Mouse (Mus musculus) A20 (cell line): ENCODE measurements around the gene Ablim2.

Experiments used
- DNase-seq: peaks from one replicate; pipeline ENCODE4 v3.0.0-alpha.2; 2011; ENCODE audit warnings: low read depth, low spot score

Ablim2 gene

GRCm38 (mm10) chr5:35770246-35770645 lies 12.6 kb downstream of the Ablim2 start:
- DNase-seq, result no peak

- no peak for DNase-seq
Observed at GRCm38 (mm10) chr5:35770891-35771663, 13.4 kb downstream of the Ablim2 start.

- no peak for DNase-seq
Observed at GRCm38 (mm10) chr5:35773274-35774136, 15.8 kb downstream of the Ablim2 start.

DNA sequence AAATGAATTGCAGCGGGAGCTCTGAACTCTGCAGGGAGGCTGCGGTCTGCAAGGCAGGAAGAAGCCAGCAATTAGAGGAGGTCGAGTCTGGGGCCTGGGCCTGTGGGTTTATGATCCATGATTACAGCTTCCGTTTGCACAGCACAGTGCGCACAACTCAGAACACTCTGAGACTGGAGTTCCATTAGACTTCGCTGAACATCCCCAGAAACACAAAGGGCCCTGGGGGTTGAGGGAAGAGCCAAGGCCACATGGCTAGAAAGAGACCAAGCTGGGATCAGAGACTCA lies 16.4 kb downstream of the Ablim2 start:
- DNase-seq, result no peak

DNA sequence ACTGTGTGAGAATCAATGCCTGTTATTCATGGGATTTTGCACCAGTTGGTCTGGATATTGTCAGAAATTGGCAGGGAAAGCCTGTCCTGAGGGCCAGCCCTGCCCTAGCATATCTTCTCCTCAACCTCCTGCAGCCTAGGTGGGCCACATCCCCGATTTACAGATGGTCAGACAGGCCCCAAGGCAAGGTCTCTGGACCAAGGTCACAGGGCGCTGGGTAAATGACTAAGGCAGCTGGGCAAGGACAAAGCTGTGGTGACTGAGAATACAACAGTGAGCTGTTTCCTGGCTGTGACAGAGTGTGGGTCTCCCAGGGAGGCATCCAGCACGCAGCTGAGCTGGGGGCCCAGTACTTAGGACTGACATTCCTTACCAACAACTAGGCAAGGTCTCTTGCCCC lies 23.4 kb downstream of the Ablim2 start:
- no peak for DNase-seq

DNA sequence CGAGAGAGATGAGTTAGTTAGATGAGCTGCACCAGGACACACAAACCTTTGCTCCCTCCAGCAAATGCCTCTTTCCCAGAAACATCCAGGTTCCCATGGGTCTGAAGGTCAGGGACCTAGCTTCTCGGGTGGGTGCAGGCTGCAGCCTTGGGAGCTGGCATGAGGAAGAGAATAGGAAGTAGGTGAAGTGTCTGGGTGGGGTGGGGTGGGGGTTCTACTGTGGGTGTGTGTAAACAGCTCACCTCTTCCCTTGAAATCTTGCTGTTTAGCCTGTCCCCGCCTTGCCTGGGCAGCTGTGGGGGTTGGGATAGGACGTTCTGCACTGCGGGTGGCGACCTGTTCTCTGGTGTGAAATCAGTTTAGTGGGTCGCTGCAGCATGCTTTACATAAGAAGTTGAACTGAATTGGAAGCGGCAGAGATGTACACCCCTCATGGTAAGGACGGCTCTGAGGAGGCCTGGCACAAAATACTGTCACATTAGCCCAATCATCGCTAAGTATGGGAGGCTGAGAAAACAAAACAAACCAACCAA lies 25.0 kb downstream of the Ablim2 start:
- no peak for DNase-seq

GRCm38 (mm10) chr5:35785853-35786252 lies 28.2 kb downstream of the Ablim2 start:
- DNase-seq, result no peak

- DNase-seq, result no peak
Observed at GRCm38 (mm10) chr5:35787847-35788246, 30.2 kb downstream of the Ablim2 start.

GRCm38 (mm10) chr5:35788719-35789118 lies 31.0 kb downstream of the Ablim2 start:
- no peak for DNase-seq

GRCm38 (mm10) chr5:35789697-35790096 lies 32.0 kb downstream of the Ablim2 start:
- no peak for DNase-seq

GRCm38 (mm10) chr5:35790387-35791065 lies 32.8 kb downstream of the Ablim2 start:
- DNase-seq, result peak; percentile 8

DNA sequence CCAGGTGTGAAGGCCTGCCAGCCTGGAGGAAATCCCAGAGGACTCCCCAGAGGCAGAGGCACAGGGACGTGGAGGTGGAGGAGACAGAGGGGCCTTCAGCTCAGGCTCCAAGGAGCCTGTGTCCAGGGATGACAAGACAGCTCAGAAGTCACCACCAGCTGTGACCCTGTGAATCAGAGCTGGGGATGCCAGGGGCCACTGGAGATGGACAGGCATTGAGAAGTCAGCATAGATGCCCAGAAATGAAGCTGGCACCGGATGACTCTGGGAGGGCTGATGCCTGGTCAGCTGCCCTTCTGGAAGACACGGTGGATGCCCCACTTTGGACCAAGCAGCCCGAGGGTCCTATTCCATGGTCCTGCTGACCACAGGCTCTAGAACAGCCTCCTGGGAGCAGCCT lies 36.3 kb downstream of the Ablim2 start:
- DNase-seq, result no peak

GRCm38 (mm10) chr5:35794942-35795341 lies 37.3 kb downstream of the Ablim2 start:
- no peak for DNase-seq

DNA sequence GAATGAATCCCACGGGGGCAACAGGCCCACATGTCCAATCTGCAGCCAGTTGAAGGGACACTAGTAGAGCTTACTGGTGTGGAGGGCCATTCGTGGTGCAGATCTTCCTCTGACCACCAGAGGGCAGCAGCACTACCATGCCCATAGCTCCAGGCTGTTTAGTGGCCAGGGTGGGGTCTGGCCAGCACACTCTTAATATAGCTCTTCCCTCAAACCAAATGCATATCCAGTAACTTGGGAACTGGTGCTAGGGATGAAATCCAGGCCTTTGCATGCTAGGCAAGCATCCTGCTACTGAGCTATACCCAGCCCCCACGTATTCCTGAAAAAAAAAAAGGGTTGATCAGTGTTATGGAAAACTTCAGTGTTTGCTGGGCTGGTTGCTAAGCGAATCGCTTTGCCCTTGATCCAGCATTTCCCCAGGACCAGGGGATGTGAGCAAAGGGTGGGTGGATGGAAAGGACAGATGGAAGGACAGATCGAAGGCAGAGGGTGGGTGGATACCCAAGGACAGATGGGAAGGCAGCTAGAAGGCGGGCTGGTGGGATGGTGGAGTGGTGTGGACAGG lies 37.9 kb downstream of the Ablim2 start:
- DNase-seq, result peak; percentile 56

DNA sequence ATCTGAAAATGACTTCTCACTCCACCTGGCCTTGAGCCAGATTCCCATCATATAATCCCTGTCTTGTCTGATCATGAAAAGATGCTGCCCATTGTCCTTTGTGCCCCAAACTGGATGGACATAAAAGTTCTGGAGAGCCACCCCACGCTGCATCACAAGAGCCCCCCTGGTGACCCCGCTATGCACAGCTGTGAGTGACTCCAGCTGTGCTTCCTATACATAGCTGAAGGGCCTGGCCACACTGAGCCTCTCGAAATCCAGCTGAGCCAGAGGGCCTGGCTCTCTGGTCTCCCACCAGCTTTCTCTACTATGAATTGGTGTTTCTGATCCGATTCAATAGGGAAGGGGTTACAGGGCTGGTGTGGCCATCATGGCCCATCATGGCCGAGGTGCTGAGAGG lies 38.5 kb downstream of the Ablim2 start:
- DNase-seq, result no peak

- DNase-seq, result no peak
Observed at GRCm38 (mm10) chr5:35799090-35799489, 41.4 kb downstream of the Ablim2 start.

DNA sequence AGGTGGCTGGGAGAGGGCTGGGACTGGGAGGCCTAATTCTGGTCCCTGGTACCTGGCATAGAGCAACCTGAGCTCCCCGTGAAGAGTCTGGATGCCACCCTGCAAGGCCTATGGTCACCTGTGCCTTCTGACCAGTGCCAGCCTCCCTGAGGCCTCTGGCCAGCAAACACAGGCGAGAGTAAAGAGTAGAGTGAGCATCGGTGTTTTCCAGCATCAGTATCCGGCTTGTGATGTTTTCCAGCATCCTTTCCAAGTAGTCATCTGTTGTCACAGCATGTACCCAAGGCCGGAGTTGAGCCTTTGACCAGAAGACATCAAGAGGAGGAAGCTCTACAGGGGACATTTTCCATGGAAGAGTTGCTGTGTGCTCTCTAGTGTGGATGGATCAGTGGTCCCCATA lies 45.7 kb downstream of the Ablim2 start:
- no peak for DNase-seq

GRCm38 (mm10) chr5:35804685-35805084 lies 47.0 kb downstream of the Ablim2 start:
- no peak for DNase-seq

DNA sequence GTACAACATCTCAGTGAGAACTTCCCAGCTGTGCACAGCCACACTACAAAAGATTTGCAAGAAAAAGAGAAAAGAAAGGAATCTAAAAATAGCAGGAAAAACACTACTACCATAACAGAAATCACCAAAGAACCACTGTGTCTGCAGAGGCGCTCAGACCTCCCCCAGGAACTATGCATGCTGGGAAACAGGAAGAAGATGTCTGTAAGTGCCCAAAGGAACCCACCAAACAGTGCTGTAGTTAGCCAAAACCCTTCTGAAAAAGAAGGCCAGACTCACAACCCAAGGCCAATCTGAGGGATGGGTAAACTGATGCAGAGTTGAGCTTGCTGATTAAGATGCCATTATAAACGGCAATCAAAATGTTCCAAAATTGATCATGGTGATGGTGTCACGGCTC lies 47.5 kb downstream of the Ablim2 start:
- no peak for DNase-seq

DNA sequence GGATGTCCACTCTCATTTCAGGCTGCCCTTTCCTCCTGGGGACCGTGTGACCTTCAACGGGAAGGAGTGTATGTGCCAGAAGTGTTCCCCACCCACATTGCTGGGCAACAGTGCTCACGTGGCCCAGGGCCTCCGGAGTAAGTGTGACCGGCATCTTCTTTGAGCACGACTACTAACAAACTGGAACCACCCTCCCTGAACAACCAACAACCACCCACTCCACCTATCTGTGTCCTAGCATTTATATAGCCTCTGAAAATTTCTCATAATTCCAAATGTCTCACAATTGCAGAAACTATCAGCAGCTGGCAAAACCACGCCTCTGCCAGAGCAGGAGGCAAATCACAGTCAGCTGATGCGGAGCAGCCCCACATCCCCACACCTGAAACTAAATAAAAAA lies 49.3 kb downstream of the Ablim2 start:
- no peak for DNase-seq

- no peak for DNase-seq
Observed at GRCm38 (mm10) chr5:35810526-35810925, 52.8 kb downstream of the Ablim2 start.
